Mouse (Mus musculus) CH12.LX (cell line): ENCODE measurements around the gene Nxpe3. TPM values are rescaled to one million over a fixed set of nuclear protein-coding genes. Genes with fewer than 3 reads are reported as not detected.

Experiments
- DNase-seq: peaks from one replicate; pipeline ENCODE4 v3.0.0-alpha.2; 2013; ENCODE audit errors: extremely low read depth
- H3K27ac ChIP-seq: 2 replicates; pipeline ENCODE4 v1.5.1; 2012; ENCODE audit warnings: low read depth, mild to moderate bottlenecking, control low read depth, moderate library complexity; ENCODE audit not compliant: insufficient read depth
- H3K27me3 ChIP-seq: replicated peaks from 2 replicates; pipeline ENCODE3; 2012; ENCODE audit warnings: inconsistent platforms
- H3K36me3 ChIP-seq, 2 experiments: replicated peaks in 1 of 2; 2 replicates each; pipeline versions ENCODE3 to v1.6.1; 2012; ENCODE audit warnings: inconsistent platforms in 1 of 2, low read length in 1 of 2, mild to moderate bottlenecking in 1 of 2, mixed read lengths in 1 of 2, moderate library complexity in 1 of 2; ENCODE audit not compliant: control insufficient read depth in 1 of 2, insufficient read depth in 1 of 2
- H3K4me1 ChIP-seq, 2 experiments: 2 replicates each; pipeline ENCODE4 v1.6.1; 2012; ENCODE audit warnings: inconsistent platforms in 1 of 2, moderate library complexity in 1 of 2; ENCODE audit not compliant: insufficient read depth in 2 of 2, control insufficient read depth in 1 of 2
- H3K4me2 ChIP-seq: 2 replicates; pipeline ENCODE4 v1.6.1; 2012; ENCODE audit warnings: low read depth, mild to moderate bottlenecking, control low read depth; ENCODE audit not compliant: poor library complexity, insufficient read depth, severe bottlenecking
- H3K4me3 ChIP-seq, 3 experiments: fragments of 150-350 bp in 1 of 3; sonication (generic) in 1 of 3; replicated peaks in 1 of 3; 2 replicates each; pipeline versions ENCODE3 to v1.5.1; 2011 to 2012; ENCODE audit warnings: low read depth in 2 of 3, low read length in 2 of 3, mild to moderate bottlenecking in 2 of 3, moderate library complexity in 2 of 3, control low read depth in 1 of 3, improper control_type of control experiment in 1 of 3, inconsistent platforms in 1 of 3, mixed read lengths in 1 of 3; ENCODE audit not compliant: poor library complexity in 1 of 3
- H3K79me2 ChIP-seq: replicated peaks from 2 replicates; pipeline ENCODE4 v1.6.1; 2012; ENCODE audit warnings: mild to moderate bottlenecking, moderate library complexity; ENCODE audit not compliant: control insufficient read depth, poor library complexity, insufficient read depth, severe bottlenecking; ENCODE audit errors: extremely low read depth
- H3K9ac ChIP-seq: 2 replicates; pipeline ENCODE4 v1.6.1; 2012; ENCODE audit warnings: low read depth, mild to moderate bottlenecking, control low read depth, moderate library complexity; ENCODE audit not compliant: insufficient read depth
- H3K9me3 ChIP-seq: replicated peaks from 2 replicates; pipeline ENCODE3; 2012; ENCODE audit warnings: low read length, inconsistent platforms, mixed read lengths
- BHLHE40 ChIP-seq: IDR thresholded peaks from 2 replicates; pipeline ENCODE4 v1.6.1; 2011; ENCODE audit warnings: mild to moderate bottlenecking, low read depth, low read length, improper control_type of control experiment
- CHD1 ChIP-seq: IDR thresholded peaks from 2 replicates; pipeline ENCODE4 v1.6.1; 2012; ENCODE audit warnings: low read depth, low read length, improper control_type of control experiment, inconsistent platforms
- CHD2 ChIP-seq: IDR thresholded peaks from 2 replicates; pipeline ENCODE4 v1.6.1; 2011; ENCODE audit warnings: low read length, improper control_type of control experiment
- CTCF ChIP-seq, 2 experiments: IDR thresholded peaks in 1 of 2; conservative IDR thresholded peaks in 1 of 2; 2 replicates each; pipeline ENCODE4 v1.5.1; 2011 to 2012; ENCODE audit warnings: low read depth in 2 of 2, low read length in 2 of 2, improper control_type of control experiment in 1 of 2, inconsistent platforms in 1 of 2, mild to moderate bottlenecking in 1 of 2, moderate library complexity in 1 of 2
- E2F4 ChIP-seq: IDR thresholded peaks from 2 replicates; pipeline ENCODE4 v1.6.1; 2011; ENCODE audit warnings: low read depth, low read length, improper control_type of control experiment; ENCODE audit not compliant: insufficient replicate concordance
- ELF1 ChIP-seq: IDR thresholded peaks from 2 replicates; pipeline ENCODE4 v1.6.1; 2014; ENCODE audit warnings: low read depth, mild to moderate bottlenecking, inconsistent platforms, low read length, improper control_type of control experiment
- ETS1 ChIP-seq: conservative IDR thresholded peaks from 2 replicates; pipeline ENCODE4 v1.6.1; 2012; ENCODE audit warnings: low read depth, mild to moderate bottlenecking, inconsistent platforms, low read length, improper control_type of control experiment, moderate library complexity
- HCFC1 ChIP-seq: IDR thresholded peaks from 2 replicates; pipeline ENCODE4 v1.6.1; 2012; ENCODE audit warnings: low read depth, mild to moderate bottlenecking, inconsistent platforms, low read length, improper control_type of control experiment
- IRF4 ChIP-seq: IDR thresholded peaks from 2 replicates; pipeline ENCODE4 v1.6.1; 2014; ENCODE audit warnings: low read depth, mild to moderate bottlenecking, inconsistent platforms, low read length, improper control_type of control experiment
- JUN ChIP-seq: IDR thresholded peaks from 2 replicates; pipeline ENCODE4 v1.6.1; 2011; ENCODE audit warnings: low read depth, mild to moderate bottlenecking, low read length, improper control_type of control experiment, moderate library complexity; ENCODE audit not compliant: insufficient read depth
- JUND ChIP-seq: conservative IDR thresholded peaks from 2 replicates; pipeline ENCODE4 v1.6.1; 2011; ENCODE audit warnings: low read depth, low read length, improper control_type of control experiment
- MAFK ChIP-seq: IDR thresholded peaks from 2 replicates; pipeline ENCODE4 v1.6.1; 2011; ENCODE audit warnings: low read length, improper control_type of control experiment; ENCODE audit not compliant: insufficient replicate concordance
- MAX ChIP-seq: IDR thresholded peaks from 2 replicates; pipeline ENCODE4 v1.6.1; 2011; ENCODE audit warnings: low read length, improper control_type of control experiment
- MAZ ChIP-seq: IDR thresholded peaks from 2 replicates; pipeline ENCODE4 v1.6.1; 2012; ENCODE audit warnings: low read depth, mild to moderate bottlenecking, inconsistent platforms, low read length, improper control_type of control experiment, moderate library complexity
- MXI1 ChIP-seq: IDR thresholded peaks from 2 replicates; pipeline ENCODE4 v1.6.1; 2011; ENCODE audit warnings: mild to moderate bottlenecking, low read depth, low read length, improper control_type of control experiment
- MYC ChIP-seq: IDR thresholded peaks from 2 replicates; pipeline ENCODE4 v1.6.1; 2011; ENCODE audit warnings: low read depth, mild to moderate bottlenecking, improper control_type of control experiment, low read length
- NRF1 ChIP-seq: IDR thresholded peaks from 2 replicates; pipeline ENCODE4 v1.6.1; 2014; ENCODE audit warnings: low read depth, mild to moderate bottlenecking, inconsistent platforms, low read length, improper control_type of control experiment, moderate library complexity
- PAX5 ChIP-seq: IDR thresholded peaks from 2 replicates; pipeline ENCODE4 v1.6.1; 2012; ENCODE audit warnings: low read length, inconsistent platforms, mixed read lengths
- POLR2A ChIP-seq: IDR thresholded peaks from 2 replicates; pipeline ENCODE4 v1.6.1; 2011; ENCODE audit warnings: low read depth, mild to moderate bottlenecking, improper control_type of control experiment, low read length
- POLR2AphosphoS2 ChIP-seq: IDR thresholded peaks from 2 replicates; pipeline ENCODE4 v1.6.1; 2011; ENCODE audit warnings: low read depth, low read length, improper control_type of control experiment
- RAD21 ChIP-seq: IDR thresholded peaks from 2 replicates; pipeline ENCODE4 v1.6.1; 2011; ENCODE audit warnings: low read depth, mild to moderate bottlenecking, low read length, improper control_type of control experiment, moderate library complexity
- RCOR1 ChIP-seq: conservative IDR thresholded peaks from 2 replicates; pipeline ENCODE4 v1.6.1; 2012; ENCODE audit warnings: low read depth, mild to moderate bottlenecking, inconsistent platforms, low read length, improper control_type of control experiment
- SIN3A ChIP-seq: IDR thresholded peaks from 2 replicates; pipeline ENCODE4 v1.6.1; 2012; ENCODE audit warnings: low read length, improper control_type of control experiment, inconsistent platforms
- SMC3 ChIP-seq: IDR thresholded peaks from 2 replicates; pipeline ENCODE4 v1.6.1; 2011; ENCODE audit warnings: low read depth, low read length, improper control_type of control experiment
- TBP ChIP-seq: conservative IDR thresholded peaks from 2 replicates; pipeline ENCODE4 v1.6.1; 2011; ENCODE audit warnings: low read depth, low read length, improper control_type of control experiment
- TCF12 ChIP-seq: IDR thresholded peaks from 2 replicates; pipeline ENCODE4 v1.6.1; 2014; ENCODE audit warnings: low read depth, mild to moderate bottlenecking, inconsistent platforms, low read length, improper control_type of control experiment
- UBTF ChIP-seq: IDR thresholded peaks from 2 replicates; pipeline ENCODE4 v1.6.1; 2012; ENCODE audit warnings: low read depth, mild to moderate bottlenecking, inconsistent platforms, low read length, improper control_type of control experiment, moderate library complexity
- ZC3H11A ChIP-seq: IDR thresholded peaks from 2 replicates; pipeline ENCODE4 v1.6.1; 2012; ENCODE audit warnings: low read depth, mild to moderate bottlenecking, inconsistent platforms, low read length, improper control_type of control experiment
- ZKSCAN1 ChIP-seq: IDR thresholded peaks from 2 replicates; pipeline ENCODE4 v1.6.1; 2012; ENCODE audit warnings: low read depth, inconsistent platforms, low read length, improper control_type of control experiment, borderline replicate concordance
- ZMIZ1 ChIP-seq: IDR thresholded peaks from 2 replicates; pipeline ENCODE4 v1.6.1; 2012; ENCODE audit warnings: low read depth, mild to moderate bottlenecking, inconsistent platforms, low read length, improper control_type of control experiment
- ZNF384 ChIP-seq: IDR thresholded peaks from 2 replicates; pipeline ENCODE4 v1.6.1; 2012; ENCODE audit warnings: low read depth, low read length, improper control_type of control experiment, inconsistent platforms
- dilution Hi-C: fragments of 300-500 bp; cut with MboI; formaldehyde crosslinking; loops from 2 replicates; pipeline ENCODE4 v1.14.3; 2020; ENCODE audit warnings: low sequenced_read_pairs; ENCODE audit not compliant: extremely low pct_unique_long_range_greater_than_20kb, extremely low pct_ligation_motif_present
- in situ Hi-C: fragments of 300-500 bp; cut with MboI; formaldehyde crosslinking; loops from 3 replicates; pipeline ENCODE4 v1.14.3; 2019; ENCODE audit warnings: low sequenced_read_pairs, low pct_ligation_motif_present, low pct_unique_long_range_greater_than_20kb, mixed read lengths
- polyA plus RNA-seq: library from polyadenylated mRNA; unstranded; fragments of >175 nt; gene quantifications from 2 replicates; pipeline ENCODE4 v1.2.1, GENCODE M21; 2012; ENCODE audit warnings: low read depth; ENCODE audit not compliant: insufficient read length
- total RNA-seq, 2 experiments: library from RNA; depleted of rRNA; stranded (reverse); fragments of 300-350 nt in 1 of 2; fragments of >200 nt in 1 of 2; gene quantifications; 2 replicates each; pipeline ENCODE4 v1.2.3; 2012 to 2014

Gene Nxpe3
- total and polyA plus RNA-seq, 3 experiments: 5.4 to 12.3 (median 10.6) TPM

DNA sequence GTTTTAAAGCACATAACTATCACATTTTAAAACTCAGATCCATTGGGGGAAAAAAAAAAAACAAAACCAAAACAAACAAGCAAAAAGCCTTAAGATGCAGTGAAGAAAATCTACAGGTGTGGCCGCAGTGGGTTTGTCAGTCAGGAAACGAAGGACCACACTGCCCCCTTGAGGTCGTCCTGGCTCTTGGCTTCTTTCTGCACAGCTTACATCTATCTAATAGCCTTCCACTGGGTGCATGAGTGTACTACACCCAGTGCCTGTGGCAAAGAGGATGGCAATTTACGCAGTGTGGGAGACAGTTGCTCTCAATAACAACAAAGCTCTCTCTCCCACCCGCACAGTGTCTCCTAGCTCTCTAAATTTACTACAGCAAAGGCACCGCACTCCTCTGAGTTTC, 36.6 kb downstream of the Nxpe3 start:
- H3K27ac ChIP-seq: no peak overlapping the region
- H3K4me2 ChIP-seq: no peak overlapping the region
- H3K79me2 ChIP-seq: peaks cover 12% of the 10 kb centered on the region
- H3K4me1 ChIP-seq: peaks cover 4 to 9% of the 10 kb centered on the region in 2 experiments; a peak in 3 of 4 replicates
- no peaks in the 10 kb centered on the region for H3K27me3 ChIP-seq
- TF ChIP-seq RAD21 (peak; percentile 95), CTCF (conservative IDR thresholded peaks at IDR 0.05 in 1 of 2, IDR thresholded peaks at IDR 0.05 in 1 of 2; ENCODE audit: low read depth in 2 of 2, low read length in 2 of 2) (peak; percentile 68 to 95), JUN (no peak), MAX (no peak), ZC3H11A (peak; percentile 41; the same call in 1 of the 2 replicates), SMC3 (peak; percentile 82), NRF1 (no peak)
- TF ChIP-seq, all 38 proteins: peak for 4
- dilution Hi-C loops (no loop called here), in situ Hi-C loops (loop anchor here (25.0 kb wide), 1 partner anchor 721 kb away; no protein-coding TSS in a partner anchor)
- Histone ChIP-seq H3K9ac (no peak overlapping the region), H3K4me3 (no peak overlapping the region), H3K36me3 (peaks cover 43 to 71% of the 10 kb centered on the region in 2 experiments), H3K9me3 (peaks cover 9% of the 10 kb centered on the region)
- peak; percentile 86 for DNase-seq

- DNase-seq: peak; percentile 96
- no peak overlapping the region for H3K4me2 ChIP-seq
- H3K9ac ChIP-seq: no peak overlapping the region
- dilution Hi-C loops: no loop called here
- H3K4me1 ChIP-seq: peaks cover 18 to 40% of the 10 kb centered on the region in 2 experiments
- peaks cover 43 to 57% of the 10 kb centered on the region in 2 experiments for H3K36me3 ChIP-seq
- H3K79me2 ChIP-seq: no peaks in the 10 kb centered on the region
- in situ Hi-C loops: loop anchor here (25.0 kb wide), 1 partner anchor 716 kb away; no protein-coding TSS in a partner anchor
- H3K27ac ChIP-seq: no peak overlapping the region
- H3K27me3 ChIP-seq: no peaks in the 10 kb centered on the region
- no peak overlapping the region for H3K4me3 ChIP-seq
- H3K9me3 ChIP-seq: peaks cover 9% of the 10 kb centered on the region
- TF ChIP-seq ZKSCAN1 (no peak), ETS1 (peak; percentile 38; the same call in 1 of the 2 replicates), MYC (peak; percentile 69; the same call in 1 of the 2 replicates), MXI1 (no peak), CTCF (conservative IDR thresholded peaks at IDR 0.05 in 1 of 2, IDR thresholded peaks at IDR 0.05 in 1 of 2; ENCODE audit: low read depth in 2 of 2, low read length in 2 of 2) (peak; percentile 99), MAFK (no peak), ELF1 (no peak), PAX5 (no peak), JUND (peak; percentile 70), UBTF (no peak), MAZ (no peak), ZNF384 (no peak), ZMIZ1 (no peak), TBP (no peak), CHD1 (no peak), POLR2AphosphoS2 (no peak), ZC3H11A (peak; percentile 97), HCFC1 (no peak), RCOR1 (no peak), RAD21 (peak; percentile 100), IRF4 (peak; percentile 51; the same call in 1 of the 2 replicates), POLR2A (no peak), TCF12 (no peak), MAX (peak; percentile 97), E2F4 (no peak), BHLHE40 (peak; percentile 86), CHD2 (no peak), SIN3A (no peak)
Observed at GRCm38 (mm10) chr16:55852943-55853727, 42.0 kb downstream of the Nxpe3 start.
